Mouse (Mus musculus) T-helper 2 cell (primary cell): ENCODE results near the gene Parp16.

Experiments
- in situ Hi-C: fragments of 300-600 bp; cut with MboI, MseI; formaldehyde crosslinking; loops from one replicate; pipeline ENCODE4 v1.15.1; 2025; ENCODE audit warnings: high pct_unique_total_duplicates

Gene Parp16

DNA sequence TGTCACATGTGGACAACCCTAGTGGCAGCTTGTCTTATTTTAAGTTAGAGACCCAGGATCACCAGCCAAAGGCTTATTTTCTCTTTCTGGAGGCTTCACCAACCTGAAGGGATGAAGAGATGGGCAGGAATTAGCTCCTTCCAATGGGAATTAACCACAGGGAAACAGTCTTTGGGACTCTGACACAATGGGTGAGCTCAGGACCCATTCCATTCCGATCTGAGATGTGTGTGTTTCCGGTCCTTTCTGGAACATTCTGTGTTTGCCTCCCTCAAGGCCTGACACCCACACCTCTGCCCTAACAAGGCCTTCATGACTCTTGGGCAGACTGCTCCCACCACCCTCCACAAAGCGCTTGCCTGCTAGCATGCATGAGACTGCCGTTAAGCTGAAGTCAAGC, at the start of gene Parp16:
Parp16 (plus strand) TSS at position 301 of the 400 bp plus-strand sequence.
- in situ Hi-C loops: no loop called here

DNA sequence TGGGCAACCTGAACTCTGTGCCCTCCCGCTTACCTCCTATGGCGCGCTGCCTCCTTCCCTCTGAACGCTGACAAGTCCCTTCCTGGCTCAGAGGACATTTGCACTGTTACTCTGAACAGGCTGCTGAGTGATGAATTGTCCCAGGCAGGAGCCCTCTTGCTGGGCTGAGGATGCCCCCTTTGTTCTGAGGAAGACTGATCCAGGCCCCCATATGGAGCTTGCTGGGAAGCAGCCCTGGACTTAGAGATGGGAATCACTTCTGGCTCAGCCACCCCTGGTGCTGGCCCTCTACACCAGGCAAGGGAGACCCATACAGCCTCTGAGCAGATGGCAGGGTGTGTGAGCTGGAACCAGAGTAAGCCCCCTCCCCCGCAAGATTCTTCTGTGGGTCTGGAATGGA, 49.2 kb upstream of the Parp16 start:
- in situ Hi-C loops: no loop called here

DNA sequence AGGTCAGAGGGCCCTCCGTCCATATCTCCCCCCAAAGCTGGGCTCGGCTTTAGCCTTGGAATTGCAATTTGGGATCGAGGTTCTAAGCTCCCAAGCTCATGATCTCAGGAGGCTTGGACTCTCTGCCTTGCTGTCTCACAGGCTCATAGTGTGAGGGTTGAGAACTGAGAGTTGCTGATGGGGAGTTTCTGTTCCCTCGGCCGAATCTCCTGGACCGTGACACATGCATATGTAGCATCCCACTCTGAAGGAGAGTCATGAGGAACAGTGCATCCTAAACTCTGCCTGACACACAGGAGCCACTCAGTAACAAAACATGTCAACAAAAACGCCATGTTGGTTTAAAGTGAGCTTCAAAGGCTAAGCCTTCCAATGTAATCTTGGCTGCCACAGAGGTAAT, 46.6 kb upstream of the Parp16 start:
- in situ Hi-C loops: no loop called here

DNA sequence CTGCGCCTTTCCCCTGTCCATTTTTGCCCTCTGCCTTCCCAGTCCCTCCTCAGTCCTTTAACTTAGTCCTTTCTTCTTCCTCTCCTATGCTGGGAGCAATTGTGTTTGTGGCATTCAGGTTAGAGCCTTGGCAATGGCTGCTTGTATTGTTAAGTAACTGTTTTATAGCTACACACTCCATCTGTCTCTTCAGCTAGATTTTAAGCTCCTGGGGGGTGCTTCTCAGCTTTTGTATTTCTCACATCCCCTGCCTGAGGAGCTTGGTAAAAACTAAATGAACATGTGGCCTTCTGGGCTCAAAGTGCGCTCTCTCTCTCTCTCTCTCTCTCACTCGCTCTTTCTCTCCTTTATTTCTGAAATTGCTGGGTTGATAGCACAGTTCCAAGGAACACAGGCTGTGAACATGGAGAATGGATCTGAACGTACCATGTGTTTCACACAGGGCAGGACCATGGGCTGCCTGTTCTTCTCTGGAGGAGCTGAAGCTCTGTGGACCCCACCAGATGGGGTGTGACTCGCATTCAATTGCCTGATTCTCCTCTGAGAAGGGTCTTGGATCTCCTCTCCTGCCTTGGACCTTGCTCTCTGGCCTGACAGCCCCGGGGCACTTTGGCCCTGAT, 42.3 kb upstream of the Parp16 start:
- in situ Hi-C loops: no loop called here

DNA sequence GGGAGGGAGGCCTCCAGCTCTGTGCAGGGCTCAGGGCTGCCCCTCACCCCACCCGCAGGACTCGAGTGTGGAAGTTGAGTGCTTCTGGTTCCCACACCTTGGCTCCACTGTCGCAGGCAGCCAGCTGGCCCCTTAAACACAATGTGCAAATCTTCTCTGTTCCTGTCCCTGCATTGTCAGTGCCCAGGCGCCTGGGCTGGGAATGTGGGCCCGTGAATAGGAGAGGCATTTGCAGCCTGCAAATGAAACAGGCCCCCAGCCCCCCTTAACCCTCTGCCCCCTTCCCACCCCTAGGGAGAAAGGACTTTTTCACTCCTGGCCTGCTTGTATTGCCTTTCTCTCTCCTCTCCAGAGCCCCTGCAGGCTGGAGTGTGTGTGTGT, 41.8 kb upstream of the Parp16 start:
- in situ Hi-C loops: no loop called here

DNA sequence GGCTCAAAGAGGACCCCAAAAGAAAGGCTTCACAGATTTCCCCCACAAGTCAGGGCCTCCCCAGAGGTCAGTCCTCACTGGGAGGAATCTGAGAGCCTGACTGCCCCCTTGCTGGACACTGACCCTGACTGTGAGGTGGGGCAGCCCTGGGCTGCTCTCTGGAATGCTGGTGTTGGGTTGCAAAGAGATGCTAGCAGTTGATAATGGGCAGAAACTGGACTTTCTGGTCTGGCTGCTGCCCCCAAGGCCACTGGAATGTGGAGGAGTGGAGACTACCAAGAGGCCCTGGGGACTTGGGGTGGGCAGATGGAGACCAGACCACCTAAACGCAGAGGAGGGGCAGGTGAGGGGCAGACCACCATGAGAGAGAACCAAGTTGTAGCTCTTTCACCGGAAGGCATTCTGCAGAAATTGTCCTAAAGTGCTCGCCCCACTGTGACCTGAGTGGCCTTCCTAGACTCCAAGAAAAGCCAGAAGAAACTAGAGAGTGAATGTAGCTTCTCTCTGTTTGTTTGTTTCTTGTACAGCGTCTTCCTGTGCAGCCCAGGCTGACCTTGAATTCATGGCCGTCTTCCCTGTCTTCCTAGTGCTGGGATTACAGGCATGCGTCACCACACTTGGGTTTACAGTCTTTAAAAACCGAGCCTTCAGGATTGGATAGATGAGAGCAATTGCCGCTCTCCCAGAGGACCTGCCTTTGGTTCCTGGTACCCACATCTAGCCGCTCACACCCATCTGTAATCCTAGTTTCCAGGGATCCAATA, 40.3 kb upstream of the Parp16 start:
- in situ Hi-C loops: no loop called here

DNA sequence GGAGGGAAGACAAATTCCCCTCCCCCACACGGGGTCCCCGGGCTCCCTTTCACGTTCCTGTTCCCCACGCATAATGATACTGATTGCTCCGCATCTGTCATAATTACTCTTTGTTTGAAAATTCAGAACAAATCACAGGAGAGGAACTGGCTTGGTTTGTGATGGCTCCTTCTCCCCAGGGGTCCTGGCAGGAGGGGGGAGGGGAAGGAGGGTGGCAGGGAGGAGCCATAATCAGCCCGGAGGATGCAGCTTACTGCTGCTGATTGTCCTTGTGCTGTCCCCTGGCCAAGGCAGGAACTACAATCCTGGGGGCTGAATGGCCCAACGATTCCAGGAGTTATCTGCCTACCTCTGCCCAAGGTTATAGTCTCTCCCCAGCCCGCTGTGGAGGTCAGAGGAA, 38.5 kb upstream of the Parp16 start:
- in situ Hi-C loops: no loop called here

DNA sequence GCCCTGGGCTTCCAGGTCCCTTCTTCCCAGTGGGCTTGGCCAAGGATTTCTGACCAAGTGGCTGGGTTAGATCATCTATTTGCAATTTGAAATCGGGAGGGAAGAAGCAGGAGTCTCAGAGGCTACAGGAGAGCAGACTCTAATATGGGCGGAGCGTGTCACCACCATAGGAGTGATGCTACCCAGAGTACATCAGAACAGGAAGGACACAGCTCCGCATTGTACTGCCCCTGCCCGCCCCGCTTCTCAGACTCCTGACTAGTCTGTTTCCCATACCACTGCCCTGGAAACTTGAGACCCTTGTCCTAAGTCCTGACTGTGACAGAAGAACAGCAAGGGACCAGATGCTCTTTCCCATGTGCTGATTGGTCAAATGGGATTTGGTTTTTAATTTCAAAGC, 37.5 kb upstream of the Parp16 start:
- in situ Hi-C loops: no loop called here

DNA sequence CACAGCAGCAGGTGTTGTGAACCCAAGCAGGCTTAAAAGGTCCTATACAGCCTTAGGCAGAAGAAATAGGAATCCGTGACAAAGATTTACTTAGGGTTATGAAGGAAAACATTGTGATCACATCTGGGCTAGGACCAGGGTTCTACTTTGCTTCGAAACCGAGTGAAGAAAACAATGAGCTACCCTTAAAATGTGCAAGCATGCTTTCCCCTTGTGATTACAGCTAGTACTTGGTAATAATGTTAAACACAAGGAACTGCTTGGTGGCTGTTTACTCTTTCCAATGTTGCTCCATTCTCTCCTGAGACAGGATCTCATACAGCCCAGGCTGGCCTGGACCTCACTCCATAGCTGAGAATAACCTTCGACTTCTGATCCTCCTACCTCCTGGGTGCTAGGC, 34.0 kb upstream of the Parp16 start:
- in situ Hi-C loops: no loop called here

DNA sequence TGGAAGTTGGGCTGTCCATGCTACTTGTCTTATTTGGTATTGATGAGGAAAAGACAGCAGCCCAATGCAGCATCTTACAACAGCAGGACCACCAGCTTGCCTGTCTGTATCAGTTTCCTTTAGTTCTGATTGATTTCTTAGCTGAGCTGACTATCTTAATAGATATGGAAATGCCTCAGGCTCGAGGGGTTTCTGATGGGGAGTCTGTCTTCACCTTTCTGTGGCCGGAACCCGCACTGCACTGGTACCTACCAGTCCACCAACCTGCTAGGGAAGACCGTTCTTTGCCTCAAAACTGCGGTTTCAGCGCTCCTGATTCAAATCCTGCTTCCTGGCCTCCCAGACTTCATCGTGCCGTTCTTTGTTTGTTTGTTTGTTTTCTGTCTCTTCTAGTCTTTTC, 33.3 kb upstream of the Parp16 start:
- in situ Hi-C loops: no loop called here

DNA sequence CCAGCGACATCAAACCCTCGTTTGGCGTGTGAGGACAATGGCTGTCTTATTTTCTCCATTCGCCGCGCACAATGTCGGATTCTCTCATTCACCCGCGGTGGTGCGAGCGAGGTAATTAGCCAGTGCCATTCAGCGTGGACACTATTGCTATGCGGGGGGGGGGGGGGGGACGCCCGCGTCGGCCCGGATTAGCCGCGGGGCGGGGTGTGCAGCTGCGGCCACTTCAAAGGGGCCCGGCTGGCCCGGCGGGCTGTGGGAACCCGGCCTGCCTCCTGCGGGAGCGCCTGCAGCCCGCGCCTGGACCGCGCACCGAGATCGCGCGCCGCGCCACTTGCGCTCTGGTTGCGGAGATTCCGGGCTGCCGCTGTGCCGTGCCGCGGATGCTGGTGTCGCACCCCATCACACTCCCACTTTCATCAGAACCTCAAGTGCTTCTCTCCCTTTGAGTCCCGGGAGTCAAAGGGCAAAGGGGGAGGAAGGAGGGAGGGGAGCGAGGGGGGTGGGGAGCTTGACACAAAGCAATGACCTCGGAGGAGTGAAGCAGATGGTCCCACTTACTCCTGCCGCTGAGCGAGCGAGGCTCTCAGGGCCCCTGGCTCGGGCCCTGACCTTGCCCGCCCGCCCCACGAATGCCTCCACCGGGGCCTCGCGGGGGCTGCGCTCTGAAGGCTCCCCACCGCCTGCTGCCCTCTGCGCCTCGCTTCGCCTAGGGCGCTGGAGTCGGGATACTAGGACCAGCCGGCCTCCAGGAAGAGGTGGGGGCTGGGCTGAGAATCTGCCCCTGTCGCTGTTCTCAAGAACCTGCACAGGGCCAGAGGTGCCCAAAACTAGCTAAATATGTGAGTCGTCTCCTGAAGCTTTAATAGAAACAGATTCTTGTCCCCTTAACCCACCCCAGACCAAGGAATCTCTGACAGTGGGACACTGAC, 32.2 kb upstream of the Parp16 start:
- in situ Hi-C loops: no loop called here

DNA sequence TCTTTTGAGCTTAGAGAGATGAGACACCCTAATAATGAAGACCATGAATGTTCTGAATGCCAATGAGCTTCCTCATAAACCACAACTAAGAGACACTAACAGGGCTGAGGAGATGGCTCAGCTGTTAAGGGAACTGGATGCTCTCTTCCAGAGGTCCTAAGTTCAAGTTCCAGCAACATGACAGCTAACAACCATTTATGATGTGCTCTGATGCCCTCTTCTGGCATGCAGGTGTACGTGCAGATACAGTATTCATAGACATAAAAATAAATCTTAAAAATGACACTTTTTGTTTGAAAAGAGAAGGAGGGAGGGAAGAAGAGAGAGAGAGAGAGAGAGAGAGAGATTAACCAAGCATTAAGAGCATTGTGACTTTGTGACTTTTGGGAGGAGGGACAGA, 30.3 kb upstream of the Parp16 start:
- in situ Hi-C loops: no loop called here

DNA sequence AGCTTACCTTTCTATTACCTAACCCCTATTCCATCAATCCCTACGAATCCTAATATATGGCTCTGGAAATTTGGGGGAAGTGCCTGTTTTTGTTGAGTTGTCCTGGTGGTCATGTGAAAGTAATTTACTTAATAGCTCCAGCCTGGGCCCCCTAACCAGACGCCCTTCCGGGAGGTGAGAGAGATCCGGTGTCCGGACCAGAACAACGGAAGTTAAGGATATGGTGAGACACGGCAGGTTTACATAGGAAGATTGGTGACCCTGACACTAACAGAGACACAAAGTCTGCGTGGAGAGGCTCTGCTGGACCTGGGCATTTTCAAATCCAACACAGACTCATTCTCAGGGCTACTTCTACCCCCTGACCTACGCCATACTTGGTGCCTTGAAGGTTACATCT, 28.8 kb upstream of the Parp16 start:
- in situ Hi-C loops: no loop called here

DNA sequence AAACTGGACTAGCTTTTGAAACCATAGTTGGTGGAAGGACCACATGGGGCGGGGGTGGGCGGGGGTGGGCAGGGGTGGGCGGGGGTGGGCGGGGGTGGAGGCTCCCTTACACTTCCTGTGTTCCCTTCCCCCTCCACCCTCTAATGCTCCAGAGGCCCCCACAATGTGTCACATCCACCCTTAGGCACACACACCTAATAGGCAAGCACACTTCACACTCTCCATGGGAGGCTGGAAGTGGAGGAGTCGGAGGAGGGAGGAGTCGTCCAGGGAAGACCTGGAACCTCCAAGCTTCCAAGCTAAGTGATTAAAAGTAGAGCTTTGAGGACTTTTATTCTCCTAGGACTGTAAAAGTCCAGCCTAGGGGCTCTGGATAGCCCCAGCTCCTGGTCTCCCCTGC, 26.6 kb upstream of the Parp16 start:
- in situ Hi-C loops: no loop called here

DNA sequence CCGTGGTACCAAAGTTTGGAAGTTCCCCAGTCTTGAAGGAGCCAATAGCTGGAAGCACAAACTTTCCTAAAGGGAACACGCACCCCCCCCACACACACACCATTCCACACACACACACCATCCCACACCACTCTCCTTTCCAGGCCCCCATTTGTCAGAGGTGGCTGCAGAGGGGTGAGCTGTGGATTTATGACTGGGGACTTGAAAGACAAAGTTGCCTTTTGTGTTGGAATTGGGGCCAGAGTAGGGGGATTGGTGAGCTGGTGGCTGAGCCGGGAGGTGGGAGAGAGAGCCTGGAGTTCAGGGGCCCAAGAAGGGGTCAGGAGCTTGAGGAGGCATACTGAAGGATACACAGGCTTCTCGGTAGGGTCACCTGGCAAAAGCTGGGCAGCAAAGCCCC, 26.2 kb upstream of the Parp16 start:
- in situ Hi-C loops: no loop called here

DNA sequence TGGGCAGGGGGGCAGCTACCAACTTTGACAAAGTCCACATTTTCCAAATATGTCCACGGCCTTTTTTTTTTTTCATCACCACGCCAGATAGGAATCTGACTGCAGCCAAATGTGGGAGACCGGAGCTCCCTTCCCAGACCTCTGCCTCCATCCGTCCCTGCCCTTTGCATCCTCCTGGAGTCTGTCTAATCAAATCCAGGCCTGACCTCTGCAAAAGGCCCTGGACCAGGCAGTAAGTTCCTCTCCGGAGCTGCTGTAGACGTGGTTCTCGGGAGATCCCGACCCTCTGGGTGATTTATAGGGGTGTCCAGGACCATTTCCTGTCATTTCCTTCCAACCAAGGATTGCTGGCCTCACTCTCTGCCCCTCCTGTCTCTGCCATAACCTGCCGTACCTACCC, 22.5 kb upstream of the Parp16 start:
- in situ Hi-C loops: loop anchor here (5.0 kb wide), 1 partner anchor 40 kb away; no protein-coding TSS in a partner anchor

DNA sequence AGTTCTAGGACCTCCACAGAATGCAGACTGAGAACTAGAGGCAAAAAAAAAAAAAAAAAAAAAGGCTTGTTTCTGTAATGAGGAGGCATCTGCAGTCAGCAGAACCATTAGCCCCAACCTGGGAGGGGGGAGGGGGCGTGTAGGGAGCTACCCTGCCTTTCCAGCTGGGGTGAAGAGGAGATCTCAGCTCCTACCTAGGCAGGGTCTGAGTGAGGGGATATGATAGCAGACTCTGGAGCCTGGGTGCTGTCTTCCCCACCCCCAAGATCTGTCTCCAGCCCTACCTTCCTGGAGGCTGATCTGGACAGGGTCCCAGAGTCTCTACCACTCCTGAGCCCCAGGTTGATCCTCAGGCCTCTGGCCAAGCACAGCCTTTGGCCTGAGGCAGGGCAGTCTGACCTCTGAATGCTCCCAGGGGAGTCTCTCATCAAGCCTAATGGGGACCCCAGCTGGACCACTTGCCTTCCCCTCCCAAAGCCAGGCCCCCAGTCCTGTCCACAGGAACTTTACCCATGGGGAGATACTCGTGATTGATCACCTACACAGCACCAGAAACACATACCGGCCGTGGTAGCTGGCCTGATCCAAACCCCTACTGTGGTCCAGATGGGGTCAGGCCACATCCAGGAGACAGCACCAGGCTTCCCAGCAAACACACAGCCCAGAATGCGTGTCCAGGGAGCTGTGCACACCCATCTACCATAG, 19.8 kb upstream of the Parp16 start:
- in situ Hi-C loops: no loop called here

DNA sequence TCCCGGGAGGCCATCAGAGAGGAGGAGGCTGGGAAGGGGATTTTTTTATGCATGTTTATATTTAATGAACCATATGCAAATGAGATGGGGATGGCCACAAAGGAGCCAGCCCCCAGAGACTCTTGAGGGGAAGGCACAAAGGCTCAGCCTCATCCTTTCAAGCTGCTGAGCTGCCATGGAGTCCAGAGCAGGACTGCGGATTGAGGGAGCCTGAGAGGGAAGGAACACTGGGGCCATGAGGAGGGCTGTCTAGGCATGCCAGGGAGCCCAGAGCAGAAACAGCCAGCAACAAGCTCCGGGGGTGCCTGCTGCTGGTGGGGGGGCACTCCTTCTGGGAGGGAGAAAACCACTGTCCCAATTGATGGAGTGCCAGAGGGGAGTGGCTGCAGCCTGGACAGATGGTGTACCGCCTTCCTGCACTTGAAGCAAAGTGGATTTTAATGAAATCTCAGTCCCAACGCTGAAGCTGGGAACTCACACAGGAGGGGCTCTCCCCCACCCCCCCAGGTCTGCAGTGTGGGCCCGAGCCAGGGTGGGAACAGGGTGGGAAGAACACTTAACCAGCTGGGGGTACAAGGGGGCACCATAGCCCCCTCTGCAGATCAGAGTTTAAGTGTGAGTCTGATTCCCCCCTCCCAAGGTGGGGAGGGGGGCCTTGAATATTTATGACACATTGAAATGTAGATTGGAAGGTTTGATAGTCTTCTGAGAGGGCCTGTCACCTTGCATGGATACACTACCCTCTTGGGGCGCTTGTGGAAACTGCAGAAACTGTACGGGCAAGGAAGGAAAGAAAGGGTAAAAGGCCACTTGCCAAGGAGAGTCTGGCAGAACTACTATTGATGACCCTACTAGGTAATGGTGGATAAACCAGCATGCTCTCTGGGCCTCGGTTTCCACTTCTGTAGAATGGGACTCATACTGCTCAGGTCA, 18.9 kb upstream of the Parp16 start:
- in situ Hi-C loops: no loop called here

DNA sequence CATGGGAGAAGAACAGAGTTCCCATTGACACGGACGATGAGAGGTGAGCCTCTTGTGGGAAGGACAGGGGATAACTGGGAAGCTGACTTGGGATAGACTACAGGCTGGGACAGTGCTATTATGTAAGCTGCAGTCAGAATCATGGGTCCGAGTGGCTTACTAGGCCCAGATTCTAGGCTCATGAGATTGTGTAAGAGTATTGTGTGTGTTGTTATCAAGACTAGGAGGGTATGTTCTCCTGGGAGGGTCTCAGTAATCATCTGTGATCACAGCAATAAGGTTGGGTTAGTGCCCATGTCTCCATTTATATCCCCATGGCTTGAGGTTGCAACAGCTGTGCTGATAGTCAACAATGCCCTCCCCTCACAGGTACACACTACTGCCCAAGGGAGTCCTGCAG, 17.7 kb upstream of the Parp16 start:
- in situ Hi-C loops: no loop called here

DNA sequence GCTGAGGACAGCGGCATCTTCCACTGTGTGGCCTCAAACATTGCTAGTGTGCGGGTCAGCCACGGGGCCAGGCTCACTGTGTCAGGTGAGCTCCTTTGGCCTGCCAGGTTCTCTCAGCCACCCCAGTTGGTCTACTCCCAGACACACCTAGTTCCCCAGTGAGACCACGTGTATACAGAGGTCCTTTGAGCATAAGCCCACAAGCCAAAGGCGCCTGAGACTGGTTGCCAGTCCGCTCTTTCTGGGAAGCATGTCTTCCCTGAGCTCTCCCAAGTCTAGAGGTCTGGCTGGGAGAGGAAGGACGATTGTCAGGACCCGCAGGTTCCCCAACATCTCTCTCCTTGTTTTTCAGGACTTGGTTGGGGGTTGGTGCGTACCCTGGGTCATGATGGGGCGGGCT, 17.2 kb upstream of the Parp16 start:
- in situ Hi-C loops: no loop called here
